Mouse (Mus musculus): ENCODE results near the gene Hoxd11.
A peak's percentile ranks its signal among the peaks of the same experiment; 100 is the strongest.

Hoxd11 gene

GRCm38 (mm10) chr2:74695813-74696430 is 16.6 kb downstream of the Hoxd11 start:
- no peak for DNase-seq (ENCODE audit: low read depth)

DNA sequence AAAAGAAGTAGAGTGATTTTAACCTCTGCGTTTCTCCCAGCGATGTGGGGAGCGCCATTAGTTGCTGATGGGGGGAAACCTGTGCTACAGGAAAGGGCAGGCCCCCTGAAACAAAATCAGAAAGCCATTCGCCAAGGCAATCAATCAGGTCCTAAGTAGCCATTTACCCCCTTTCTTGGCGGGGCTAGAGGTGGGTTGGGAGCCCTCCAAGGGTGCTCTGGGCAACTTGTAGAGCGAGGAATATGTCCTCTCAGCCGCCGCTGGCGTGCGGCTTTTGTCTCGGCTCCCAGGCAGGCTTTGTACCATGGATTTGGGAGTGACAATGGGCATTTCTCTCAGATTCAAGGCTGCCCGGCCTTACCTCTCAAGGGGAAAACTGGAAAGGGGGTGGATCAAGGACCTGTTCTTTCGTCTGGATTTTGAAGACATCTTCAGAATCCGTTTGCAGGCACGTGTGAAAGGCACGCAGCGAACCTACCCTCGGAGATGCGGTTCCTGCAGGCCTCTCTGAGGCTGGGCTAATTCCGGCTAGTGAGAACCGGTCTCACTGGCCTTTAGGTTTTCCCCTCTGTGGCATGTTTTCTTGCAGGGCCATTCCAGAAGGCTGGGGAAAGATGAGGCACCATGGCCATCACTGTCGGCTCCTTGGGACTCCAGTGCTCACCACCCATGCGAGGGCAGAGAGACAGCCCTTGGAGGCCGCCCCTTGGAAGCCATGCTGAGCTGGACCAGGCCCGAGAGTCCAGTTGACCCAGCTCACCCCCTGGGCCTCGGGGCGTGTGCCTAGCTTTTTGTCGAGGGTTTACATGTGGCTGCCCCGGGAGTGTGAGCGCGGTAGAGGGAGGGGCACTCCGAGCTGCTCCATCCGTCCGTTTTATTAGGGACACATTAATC is 17.3 kb downstream of the Hoxd11 start:
- DNase-seq (ENCODE audit: low read depth): no peak

DNA sequence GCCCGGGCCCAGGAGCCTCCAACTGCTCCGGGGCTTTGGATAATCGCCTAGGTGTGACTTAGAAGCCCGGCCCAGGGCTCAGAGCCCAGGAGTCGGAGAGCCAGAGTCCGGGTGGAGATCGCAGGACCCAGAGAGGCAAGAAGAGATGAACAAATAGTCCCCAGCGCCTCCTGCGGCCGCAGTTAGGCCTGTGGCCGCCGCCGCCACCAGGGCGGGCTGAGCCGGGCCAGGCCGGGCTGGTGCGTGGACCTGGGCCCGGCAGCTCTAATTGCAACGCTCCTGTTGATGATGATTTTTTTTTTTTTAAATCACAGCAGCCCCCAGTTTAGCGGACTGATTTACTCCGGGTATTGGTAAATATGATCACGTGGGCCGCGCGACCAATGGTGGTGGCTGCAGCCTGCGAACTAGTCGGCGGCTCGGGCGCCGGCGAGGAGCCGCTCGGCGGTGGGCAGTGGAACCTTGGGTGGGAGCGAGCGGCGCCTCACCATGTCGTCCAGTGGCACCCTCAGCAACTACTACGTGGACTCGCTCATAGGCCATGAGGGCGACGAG is 18.3 kb downstream of the Hoxd11 start, which contains the start of gene Hoxd9:
Hoxd9 (plus strand) TSS at position 161 of the 555 bp plus-strand sequence.
- peak; percentile 88 for DNase-seq (ENCODE audit: low read depth)

DNA sequence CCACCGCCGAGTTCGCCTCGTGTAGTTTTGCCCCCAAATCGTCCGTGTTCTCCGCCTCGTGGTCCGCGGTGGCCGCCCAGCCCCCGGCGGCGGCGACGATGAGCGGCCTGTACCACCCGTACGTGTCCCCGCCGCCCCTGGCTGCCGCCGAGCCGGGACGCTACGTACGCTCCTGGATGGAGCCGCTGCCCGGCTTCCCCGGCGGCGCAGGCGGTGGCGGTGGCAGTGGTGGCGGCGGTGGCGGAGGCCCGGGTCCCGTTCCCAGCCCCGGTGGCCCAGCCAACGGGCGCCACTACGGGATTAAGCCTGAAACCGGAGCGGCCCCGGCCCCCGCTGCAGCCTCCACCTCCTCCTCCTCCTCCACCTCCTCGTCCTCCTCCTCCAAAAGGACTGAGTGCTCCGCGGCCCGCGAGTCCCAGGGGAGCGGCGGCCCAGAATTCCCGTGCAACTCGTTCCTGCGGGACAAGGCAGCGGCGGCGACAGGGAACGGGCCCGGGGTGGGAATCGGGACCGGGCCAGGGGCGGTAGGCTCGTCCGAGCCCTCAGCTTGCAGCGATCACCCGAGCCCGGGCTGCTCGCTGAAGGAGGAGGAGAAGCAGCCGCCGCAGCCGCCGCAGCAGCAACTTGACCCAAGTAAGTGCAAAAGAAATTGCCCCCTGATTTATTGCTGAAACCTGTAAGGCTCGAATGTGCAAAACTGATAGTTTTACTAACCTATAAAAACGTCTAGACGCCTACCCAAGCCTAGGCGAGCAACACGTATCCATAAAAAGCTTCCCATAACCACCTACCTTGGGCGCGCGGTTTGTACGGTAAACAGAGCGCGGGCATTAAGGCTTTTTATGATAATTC is 19.1 kb downstream of the Hoxd11 start:
- DNase-seq (ENCODE audit: low read depth): peak; percentile 61

GRCm38 (mm10) chr2:74699053-74699430 is 19.7 kb downstream of the Hoxd11 start:
- no peak for DNase-seq (ENCODE audit: low read depth)

- DNase-seq (ENCODE audit: low read depth): no peak
These were observed 20.5 kb downstream of the Hoxd11 start for GRCm38 (mm10) chr2:74699664-74700545.

- DNase-seq (ENCODE audit: low read depth): no peak
These were observed 21.3 kb downstream of the Hoxd11 start for GRCm38 (mm10) chr2:74700546-74701112.

DNA sequence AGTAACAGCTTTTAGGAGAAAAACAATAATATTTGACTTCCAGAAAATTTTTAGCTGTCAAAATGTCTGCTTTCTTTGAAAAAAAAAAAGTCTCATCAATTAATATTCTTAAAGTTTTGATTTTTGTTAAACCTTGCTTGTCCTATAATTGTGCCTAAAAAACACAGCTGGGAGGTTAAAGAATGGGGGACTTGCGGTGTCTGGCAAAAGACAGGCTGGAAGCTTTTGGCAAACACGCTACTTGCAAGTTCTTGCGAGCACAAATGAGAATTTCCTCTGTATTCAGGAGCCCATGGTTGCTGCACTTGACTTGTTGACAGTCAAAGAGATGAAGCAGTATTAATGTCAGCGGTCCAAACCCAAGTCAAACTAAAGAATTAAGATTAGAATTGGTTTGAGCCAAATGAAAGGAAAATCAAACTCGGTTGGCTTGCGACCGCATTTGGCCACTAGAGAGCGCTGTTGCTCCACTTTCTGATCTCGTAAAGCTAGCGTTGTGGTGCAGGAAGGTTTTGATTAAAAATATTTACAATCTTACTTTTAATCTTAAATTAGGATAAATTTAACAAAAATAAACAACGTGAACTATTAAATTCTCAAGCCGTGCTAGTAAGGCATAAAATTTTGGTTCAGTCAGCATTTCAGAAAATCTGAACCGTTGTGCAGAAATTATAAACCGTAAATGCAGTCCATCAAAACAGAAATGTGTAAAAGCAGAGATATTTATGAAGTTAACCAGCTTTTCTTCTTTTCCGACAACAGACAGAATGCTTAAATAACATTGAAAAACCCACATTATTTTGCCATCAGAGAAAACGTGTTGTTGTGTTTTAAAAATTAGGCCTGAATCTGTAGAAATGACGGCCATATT is 22.8 kb downstream of the Hoxd11 start:
- DNase-seq (ENCODE audit: low read depth): peak; percentile 89

GRCm38 (mm10) chr2:74702820-74703219 is 23.5 kb downstream of the Hoxd11 start:
- no peak for DNase-seq (ENCODE audit: low read depth)

GRCm38 (mm10) chr2:74703317-74703716 is 24.0 kb downstream of the Hoxd11 start:
- DNase-seq (ENCODE audit: low read depth): no peak

GRCm38 (mm10) chr2:74703720-74704392 is 24.5 kb downstream of the Hoxd11 start:
- no peak for DNase-seq (ENCODE audit: low read depth)

DNA sequence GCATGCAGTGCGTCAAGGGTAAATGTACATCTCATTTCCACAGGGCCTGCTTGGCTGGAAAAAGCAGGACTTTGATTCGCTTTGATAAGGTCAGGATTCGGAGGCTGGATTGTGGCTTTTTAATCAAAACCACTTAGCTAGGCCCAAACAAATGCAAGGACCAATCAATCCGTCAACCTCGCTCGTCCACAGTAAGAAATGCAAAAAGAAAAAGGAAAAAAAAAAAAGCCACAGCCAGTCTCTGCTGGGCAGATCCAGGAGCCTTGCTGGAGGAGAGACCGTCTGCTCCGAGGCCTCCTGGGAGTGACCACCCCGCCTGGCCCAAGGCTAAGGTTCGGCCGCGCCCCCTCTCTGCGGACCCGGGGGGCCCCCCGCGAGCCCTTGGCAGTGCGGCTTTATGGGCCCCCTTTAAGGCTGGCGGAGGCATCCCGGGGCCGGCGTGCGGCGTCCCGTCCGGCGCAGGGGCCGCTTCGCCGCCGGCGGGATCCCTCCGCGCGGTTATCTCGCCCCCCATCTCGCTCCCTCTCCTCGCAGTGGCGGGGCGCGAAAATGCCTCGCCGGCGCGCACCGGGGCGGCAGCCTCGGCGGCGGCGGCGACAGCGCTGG is 25.1 kb downstream of the Hoxd11 start, which contains the start of gene Hoxd8:
Hoxd8 (plus strand) TSS at position 223 of the 606 bp plus-strand sequence.
- peak; percentile 94 for DNase-seq (ENCODE audit: low read depth)

DNA sequence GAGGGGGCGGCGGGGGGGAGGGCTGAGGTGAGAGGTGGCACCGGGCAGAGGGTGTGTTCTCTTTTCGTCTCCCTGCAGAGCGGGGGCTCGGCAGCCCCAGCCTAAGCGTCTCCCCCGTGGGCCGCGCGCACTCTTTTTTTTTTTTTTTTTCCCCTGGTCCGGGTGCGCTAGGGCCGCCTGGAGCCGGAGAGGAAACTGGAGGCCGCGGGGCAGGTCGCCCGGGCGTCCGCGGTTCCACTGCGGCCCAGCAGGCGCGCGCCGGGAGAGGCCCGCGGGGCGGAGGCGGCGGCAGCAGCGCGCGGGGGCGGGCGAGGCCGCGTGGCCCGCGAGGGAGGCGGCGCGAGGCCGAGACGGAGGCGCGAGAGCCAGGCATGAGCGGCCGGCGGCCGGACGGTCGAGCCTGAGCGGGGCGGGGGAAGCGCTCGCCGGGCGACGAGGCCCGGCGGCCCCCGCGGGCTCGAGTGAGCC is 25.7 kb downstream of the Hoxd11 start:
- DNase-seq (ENCODE audit: low read depth): peak; percentile 77

GRCm38 (mm10) chr2:74705467-74706089 is 26.2 kb downstream of the Hoxd11 start:
- DNase-seq (ENCODE audit: low read depth): peak; percentile 89

DNA sequence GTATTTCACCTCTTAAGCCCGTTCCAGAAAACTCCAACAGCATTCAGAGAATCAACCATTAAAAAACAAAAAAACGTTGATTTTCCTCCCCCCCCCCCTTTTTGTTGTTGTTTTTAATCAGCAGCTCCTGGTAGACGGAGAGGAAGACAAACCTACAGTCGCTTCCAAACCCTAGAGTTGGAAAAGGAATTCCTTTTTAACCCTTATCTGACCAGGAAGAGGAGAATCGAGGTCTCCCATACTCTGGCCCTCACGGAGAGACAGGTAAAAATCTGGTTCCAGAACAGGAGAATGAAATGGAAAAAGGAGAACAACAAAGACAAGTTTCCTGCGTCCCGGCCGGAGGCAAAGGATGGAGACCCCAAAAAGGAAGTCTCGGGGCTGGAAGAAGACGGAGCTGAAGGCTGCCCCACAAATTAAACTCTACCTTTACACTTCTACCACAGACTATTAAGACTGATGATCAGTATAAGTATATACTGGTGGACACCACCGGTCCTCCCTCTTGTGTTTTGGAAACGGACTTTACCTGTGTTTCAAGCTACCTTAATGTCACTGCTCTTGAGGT is 27.1 kb downstream of the Hoxd11 start:
- no peak for DNase-seq (ENCODE audit: low read depth)

DNA sequence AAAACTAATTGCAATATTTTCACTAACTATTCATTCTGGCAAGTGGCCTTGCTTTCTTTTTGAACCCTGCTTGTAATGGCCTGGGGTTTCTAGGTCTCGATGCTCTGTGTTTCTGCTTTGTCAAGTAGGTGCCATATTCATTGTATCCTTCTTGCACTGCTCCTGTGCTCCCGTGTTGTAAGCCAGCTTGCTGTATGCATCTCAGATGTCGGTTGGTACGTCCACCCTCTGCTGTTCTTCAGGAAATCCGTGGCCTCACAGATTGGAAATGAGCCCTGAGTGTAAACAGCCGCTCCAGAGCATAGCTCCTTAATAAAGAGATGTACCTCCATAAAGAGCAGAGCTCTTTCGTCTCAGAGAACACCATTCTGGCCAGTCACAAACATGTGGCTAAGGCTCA is 28.2 kb downstream of the Hoxd11 start:
- DNase-seq (ENCODE audit: low read depth): no peak

- peak; percentile 33 for DNase-seq (ENCODE audit: low read depth)
These were observed 29.3 kb downstream of the Hoxd11 start for GRCm38 (mm10) chr2:74708676-74709075.

All from NIH3T3 (cell line).